Mouse (Mus musculus) testis, postnatal 14 days (tissue): ENCODE results near the gene Hk2.
"Not testable (repeated sequence)": the region's sequence is repeated elsewhere in the genome, so short reads cannot be mapped to it uniquely, and the experiment has no call there.

ENCODE experiments used
- DNase-seq: peaks from one replicate; pipeline ENCODE4 v3.0.0; 2021; ENCODE audit warnings: low spot score

Hk2 gene

DNA sequence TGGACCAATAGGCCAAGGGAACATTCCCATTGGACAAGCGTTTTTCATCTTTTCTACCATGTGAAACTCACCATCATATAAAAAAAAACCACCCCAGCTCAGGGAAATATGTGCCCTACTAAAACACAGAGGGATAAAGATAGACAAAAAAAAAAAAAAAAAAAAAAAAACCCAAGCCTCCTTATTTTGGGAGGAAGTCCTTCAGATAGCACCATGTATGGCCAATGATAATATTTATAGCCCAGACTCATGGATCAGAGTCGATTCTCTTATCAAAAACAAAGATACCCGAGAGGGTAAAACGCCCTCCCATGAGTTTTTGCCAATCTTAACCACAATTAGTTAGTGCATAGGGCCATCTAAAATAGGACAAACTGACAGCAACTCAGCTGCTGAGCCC, 84.8 kb downstream of the Hk2 start:
- no peak for DNase-seq

DNA sequence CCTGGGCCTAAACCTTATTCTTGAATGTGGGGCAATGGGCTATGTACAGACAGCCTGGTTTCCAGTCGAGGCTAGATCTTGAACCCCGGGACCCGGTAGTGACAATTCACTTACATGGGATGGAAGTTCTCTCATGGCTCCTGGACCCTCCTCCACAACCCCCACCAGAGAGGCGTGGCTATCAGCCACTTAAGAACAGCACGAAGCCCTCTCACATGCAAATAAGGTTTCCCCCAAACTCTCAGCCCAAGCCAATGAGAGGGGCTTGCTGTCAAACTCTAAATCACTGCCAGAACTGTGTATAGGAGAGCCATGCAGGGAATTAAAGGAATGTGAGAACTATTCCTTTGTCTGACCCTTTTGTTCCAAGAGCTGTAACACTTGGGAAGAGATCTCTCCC, 85.7 kb downstream of the Hk2 start:
- DNase-seq = not testable (repeated sequence)

DNA sequence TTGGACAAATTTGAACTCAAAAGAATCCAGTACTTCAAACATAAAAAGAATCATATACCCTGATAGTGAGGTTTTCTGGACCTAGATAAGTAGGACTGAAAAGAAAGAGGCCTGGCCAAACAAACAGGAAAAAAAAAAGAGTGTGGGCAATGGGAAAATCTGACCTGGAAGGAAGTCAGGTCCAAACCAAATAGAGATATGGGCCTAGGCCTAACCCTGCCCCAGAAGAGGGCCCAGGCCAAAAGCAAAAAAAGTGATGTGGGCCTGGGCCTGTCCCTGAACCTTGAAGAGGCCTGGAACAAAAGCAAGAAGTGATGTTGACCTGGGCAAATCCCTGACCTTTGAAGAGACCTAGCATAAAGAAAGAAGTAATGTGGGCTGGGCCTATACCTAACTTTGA, 90.1 kb downstream of the Hk2 start:
- DNase-seq = no peak

DNA sequence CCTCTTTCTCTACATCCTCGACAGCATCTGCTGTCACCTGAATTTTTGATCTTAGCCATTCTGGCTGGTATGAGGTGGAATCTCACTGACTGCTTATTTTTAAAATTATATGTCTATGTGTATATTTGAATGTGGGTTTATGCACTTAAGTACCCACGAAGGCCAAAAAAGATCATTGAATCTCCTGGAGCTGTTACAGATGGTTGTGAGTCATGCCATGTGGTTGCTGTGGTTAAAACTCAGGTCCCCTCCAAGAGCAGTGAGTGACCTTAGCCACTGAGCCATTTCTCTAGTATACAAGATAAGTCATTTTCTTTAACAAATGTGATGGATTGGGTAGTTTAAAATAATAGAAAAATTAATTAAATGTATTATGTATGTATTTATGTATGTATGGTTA, 95.0 kb downstream of the Hk2 start:
- not testable (repeated sequence) for DNase-seq

DNA sequence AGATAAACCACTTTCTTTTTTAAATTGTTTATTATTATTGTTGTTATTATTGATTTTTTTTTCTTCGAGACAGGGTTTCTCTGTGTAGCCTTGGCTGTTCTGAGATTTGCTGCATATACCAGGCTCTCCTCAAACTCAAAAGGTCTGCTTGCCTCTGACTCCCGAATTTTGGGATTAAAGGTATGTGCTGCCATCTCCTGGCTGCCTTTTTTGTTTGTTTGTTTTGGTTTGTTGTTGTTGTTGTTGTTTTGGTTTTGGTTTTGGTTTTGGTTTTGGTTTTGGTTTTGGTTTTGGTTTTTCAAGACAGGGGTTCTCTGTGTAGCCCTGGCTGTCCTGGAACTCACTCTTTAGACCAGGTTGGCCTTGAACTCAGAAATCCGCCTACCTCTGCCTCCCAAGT, 96.6 kb downstream of the Hk2 start:
- not testable (repeated sequence) for DNase-seq
